Mouse (Mus musculus) right cerebral cortex, postnatal 4 days (tissue): ENCODE results near the gene Nr1h3.

Experiments used
- DNase-seq: peaks from one replicate; pipeline ENCODE4 v3.0.0-alpha.2; 2022

The Nr1h3 gene

DNA sequence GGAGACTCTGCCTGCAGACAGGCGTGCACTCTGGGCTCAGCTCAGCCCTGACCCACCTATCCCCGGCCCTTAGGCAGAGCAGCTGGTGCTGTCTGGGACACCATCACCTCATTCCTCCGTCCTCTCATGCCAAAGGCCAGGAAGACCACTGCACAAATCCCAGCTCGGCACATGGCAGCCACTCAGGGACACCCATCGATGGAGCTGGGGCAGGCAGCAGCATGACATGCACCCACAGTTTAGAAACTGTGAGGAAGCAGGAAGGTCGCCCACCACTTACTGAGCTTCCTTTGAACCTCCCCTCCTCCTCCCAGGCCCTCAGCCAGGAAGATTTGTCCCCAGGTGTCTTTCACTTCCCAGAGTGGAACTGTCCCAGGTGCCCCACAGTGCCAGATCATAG, 65.2 kb downstream of the Nr1h3 start:
- DNase-seq = no peak

GRCm38 (mm10) chr2:91136513-91137412, 65.9 kb downstream of the Nr1h3 start:
- no peak for DNase-seq
